Mouse (Mus musculus): Measurements from ENCODE around the gene Fam53a.

DNA sequence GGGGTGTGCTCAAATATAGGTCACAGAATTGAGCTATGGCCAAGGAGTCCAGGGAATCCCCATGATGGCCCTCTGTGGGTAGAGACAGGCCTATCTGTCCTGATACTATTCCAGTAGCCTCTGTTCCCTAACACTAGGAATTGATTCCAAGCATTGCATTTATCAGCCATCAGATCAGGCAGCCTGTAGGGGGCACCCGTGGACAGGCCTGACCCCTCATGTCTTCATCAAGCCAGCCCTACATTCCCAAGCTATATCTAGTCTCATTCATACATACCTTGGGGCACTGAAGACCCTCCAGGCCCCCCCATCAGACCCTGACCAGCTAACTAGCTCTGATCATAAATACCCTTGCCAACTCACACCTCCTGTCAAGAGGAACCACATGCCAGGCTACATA, 46.5 kb upstream of the Fam53a start:
- TF ChIP-seq CTCF (IDR thresholded peaks at IDR 0.05; ENCODE audit: insufficient read depth, low read depth, low read length): no peak
- no peak for TF ChIP-seq POLR2A (IDR thresholded peaks at IDR 0.05; ENCODE audit: insufficient read depth, low read depth, low read length)

Data from olfactory bulb, adult 2 months (tissue).